Mouse (Mus musculus): Measurements from ENCODE around the gene Atg7. TPM values are rescaled to one million over a fixed set of nuclear protein-coding genes. Genes with fewer than 3 reads are reported as not detected.

Gene Atg7
- polyA plus RNA-seq, 1 experiment from 2014 or later = 19.0 TPM

GRCm38 (mm10) chr6:114893427-114894209 lies 250.7 kb downstream of the Atg7 start:
- Histone ChIP-seq H3K27ac (no peak overlapping the region), H3K27me3 (no peaks in the 10 kb centered on the region)

GRCm38 (mm10) chr6:114894548-114895106 lies 251.7 kb downstream of the Atg7 start:
- Histone ChIP-seq H3K4me1 (peaks cover 58% of the 10 kb centered on the region), H3K27me3 (no peaks in the 10 kb centered on the region), H3K4me2 (replicated peaks) (no peak overlapping the region), H3K36me3 (peaks cover 3% of the 10 kb centered on the region; the same call in 1 of the 2 replicates), H3K27ac (no peak overlapping the region), H3K9ac (no peak overlapping the region), H3K9me3 (replicated peaks) (no peaks in the 10 kb centered on the region), H3K4me3 (no peak overlapping the region)
- ATAC-seq (ENCODE audit: low FRiP score) = no peak
- 62% methylated on average over 4 of the region's 4 CpGs for WGBS

More at GRCm38 (mm10) chr6:114893427-114894209, 250.7 kb downstream of the Atg7 start:
- WGBS = 80% methylated on average over 20 of the region's 20 CpGs
- Histone ChIP-seq H3K4me1 (peaks cover 58% of the 10 kb centered on the region), H3K4me3 (no peak overlapping the region), H3K9me3 (replicated peaks) (no peaks in the 10 kb centered on the region), H3K9ac (no peak overlapping the region), H3K4me2 (replicated peaks) (no peak overlapping the region), H3K36me3 (peaks cover 3% of the 10 kb centered on the region; the same call in 1 of the 2 replicates)
- no peak for ATAC-seq (ENCODE audit: low FRiP score)

- no peak overlapping the region for H3K9ac ChIP-seq
- H3K9me3 ChIP-seq (replicated peaks) = no peaks in the 10 kb centered on the region
- no peak overlapping the region for H3K4me3 ChIP-seq
- H3K4me2 ChIP-seq (replicated peaks) = no peak overlapping the region
- H3K27me3 ChIP-seq = no peaks in the 10 kb centered on the region
- ATAC-seq (ENCODE audit: low FRiP score) = no peak
- peaks cover 61% of the 10 kb centered on the region for H3K4me1 ChIP-seq
- WGBS = 94% methylated on average over 7 of the region's 7 CpGs
- no peak overlapping the region for H3K27ac ChIP-seq
- H3K36me3 ChIP-seq = peaks cover 3% of the 10 kb centered on the region; the same call in 1 of the 2 replicates
Measured at GRCm38 (mm10) chr6:114895191-114895590, 252.3 kb downstream of the Atg7 start.

GRCm38 (mm10) chr6:114896281-114896680 lies 253.4 kb downstream of the Atg7 start:
- peaks cover 3% of the 10 kb centered on the region; the same call in 1 of the 2 replicates for H3K36me3 ChIP-seq
- H3K4me1 ChIP-seq = peaks cover 59% of the 10 kb centered on the region
- no peaks in the 10 kb centered on the region for H3K27me3 ChIP-seq
- H3K27ac ChIP-seq = no peak overlapping the region
- ATAC-seq (ENCODE audit: low FRiP score) = no peak
- no peaks in the 10 kb centered on the region for H3K9me3 ChIP-seq (replicated peaks)
- no peak overlapping the region for H3K9ac ChIP-seq
- WGBS = 86% methylated on average over 2 of the region's 2 CpGs
- H3K4me2 ChIP-seq (replicated peaks) = no peak overlapping the region
- no peak overlapping the region for H3K4me3 ChIP-seq

DNA sequence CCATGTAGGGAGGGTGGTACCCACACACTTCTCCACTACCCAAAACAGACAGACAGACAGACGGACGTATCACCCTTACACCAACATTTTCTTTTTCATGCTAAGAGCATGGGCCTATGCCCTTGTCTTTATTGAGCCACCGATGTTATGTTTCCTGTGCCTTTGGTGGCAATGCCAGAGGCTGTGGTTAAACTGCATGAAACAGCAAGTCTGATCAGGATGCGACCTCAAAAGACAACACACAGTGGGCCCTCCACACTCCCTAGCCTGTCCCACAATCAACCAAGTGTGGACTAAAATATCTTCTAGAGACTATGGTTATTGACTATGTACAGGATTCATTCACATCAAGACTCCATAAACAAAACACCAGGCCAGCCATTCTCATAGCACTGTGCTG lies 256.1 kb downstream of the Atg7 start:
- Histone ChIP-seq H3K4me2 (replicated peaks) (no peak overlapping the region), H3K27me3 (no peaks in the 10 kb centered on the region), H3K27ac (peak overlapping the region; percentile 75), H3K4me1 (peaks cover 59% of the 10 kb centered on the region), H3K9ac (no peak overlapping the region), H3K9me3 (replicated peaks) (no peaks in the 10 kb centered on the region), H3K4me3 (no peak overlapping the region), H3K36me3 (peaks cover 3% of the 10 kb centered on the region; the same call in 1 of the 2 replicates)
- WGBS = 95% methylated on average over 4 of the region's 4 CpGs
- no peak for ATAC-seq (ENCODE audit: low FRiP score)

DNA sequence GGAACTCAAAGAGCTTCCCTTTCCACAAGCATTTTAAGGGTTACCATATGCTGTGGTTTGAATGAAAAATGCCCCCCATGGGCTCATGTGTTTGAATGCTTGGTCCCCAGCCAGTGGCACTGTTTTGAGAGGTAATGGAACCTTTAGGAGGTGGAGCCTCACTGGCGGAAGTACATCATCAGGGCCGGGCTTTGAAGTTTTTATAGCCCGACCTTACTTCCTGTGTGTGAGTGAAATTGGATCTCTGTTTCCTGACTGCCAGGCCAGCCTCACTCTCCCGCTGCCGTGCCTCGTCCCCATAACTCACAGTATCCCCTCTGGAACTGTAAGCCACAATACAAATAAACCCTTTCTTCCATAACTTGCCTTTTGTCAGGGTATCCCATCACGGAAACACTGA lies 256.8 kb downstream of the Atg7 start:
- peak overlapping the region; percentile 34 for H3K4me2 ChIP-seq (replicated peaks)
- H3K4me1 ChIP-seq = peaks cover 57% of the 10 kb centered on the region
- no peaks in the 10 kb centered on the region for H3K9me3 ChIP-seq (replicated peaks)
- no peaks in the 10 kb centered on the region for H3K27me3 ChIP-seq
- ATAC-seq (ENCODE audit: low FRiP score) = no peak
- no peak overlapping the region for H3K4me3 ChIP-seq
- no peak overlapping the region for H3K9ac ChIP-seq
- peaks cover 3% of the 10 kb centered on the region; the same call in 1 of the 2 replicates for H3K36me3 ChIP-seq
- peak overlapping the region; percentile 75; the same call in 1 of the 2 replicates for H3K27ac ChIP-seq
- WGBS = 46% methylated on average over 7 of the region's 7 CpGs

- Histone ChIP-seq H3K9ac (no peak overlapping the region), H3K4me2 (replicated peaks) (peak overlapping the region; percentile 34), H3K27ac (peak overlapping the region; percentile 75; the same call in 1 of the 2 replicates), H3K27me3 (no peaks in the 10 kb centered on the region), H3K36me3 (peaks cover 3% of the 10 kb centered on the region; the same call in 1 of the 2 replicates), H3K9me3 (replicated peaks) (no peaks in the 10 kb centered on the region), H3K4me1 (peaks cover 58% of the 10 kb centered on the region), H3K4me3 (no peak overlapping the region)
- 49% methylated on average over 10 of the region's 10 CpGs for whole genome bisulfite sequencing
- no peak for ATAC-seq (ENCODE audit: low FRiP score)
Measured at GRCm38 (mm10) chr6:114900194-114900593, 257.3 kb downstream of the Atg7 start.

DNA sequence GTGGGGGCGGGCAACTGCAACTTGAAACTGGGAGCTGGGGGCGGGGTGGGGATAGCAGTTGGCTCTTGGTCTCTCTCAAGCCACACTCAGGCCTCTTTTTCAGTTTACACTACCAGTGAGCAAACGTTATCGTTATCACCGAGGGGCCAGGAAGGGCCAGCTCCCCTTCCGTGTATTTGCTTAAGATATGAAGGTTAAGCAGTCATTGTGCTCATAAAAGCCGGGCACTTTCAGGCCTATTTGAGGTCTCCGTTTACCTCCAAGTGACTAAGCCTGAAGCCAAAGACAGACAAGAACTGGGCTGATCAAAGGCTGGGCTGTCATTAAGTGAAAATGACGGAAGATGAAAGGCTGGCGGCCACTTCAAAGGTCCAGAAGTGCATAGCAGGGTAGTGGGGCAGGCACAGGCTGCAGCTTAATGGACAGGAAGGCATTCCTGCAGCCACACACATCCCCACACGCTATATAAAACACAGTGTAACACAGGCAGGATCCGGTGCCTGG lies 258.5 kb downstream of the Atg7 start:
- no peak overlapping the region for H3K4me3 ChIP-seq
- H3K36me3 ChIP-seq = 0 out of 2 replicates have a peak, but pooled peaks cover 3% of the 10 kb centered on the region
- H3K27me3 ChIP-seq = no peaks in the 10 kb centered on the region
- WGBS = 6% methylated on average over 12 of the region's 12 CpGs
- peak overlapping the region; percentile 30 for H3K4me2 ChIP-seq (replicated peaks)
- peaks cover 69% of the 10 kb centered on the region for H3K4me1 ChIP-seq
- no peak for ATAC-seq (ENCODE audit: low FRiP score)
- H3K9me3 ChIP-seq (replicated peaks) = no peaks in the 10 kb centered on the region
- no peak overlapping the region for H3K9ac ChIP-seq
- H3K27ac ChIP-seq = peak overlapping the region; percentile 67

GRCm38 (mm10) chr6:114901921-114902320 lies 259.0 kb downstream of the Atg7 start:
- WGBS = 20% methylated on average over 4 of the region's 4 CpGs
- H3K36me3 ChIP-seq = 0 out of 2 replicates have a peak, but pooled peaks cover under 1% of the 10 kb centered on the region
- peak overlapping the region; percentile 3; the same call in 1 of the 2 replicates for H3K9ac ChIP-seq
- peak overlapping the region; percentile 67; the same call in 1 of the 2 replicates for H3K27ac ChIP-seq
- H3K4me1 ChIP-seq = peaks cover 73% of the 10 kb centered on the region
- H3K4me3 ChIP-seq = no peak overlapping the region
- H3K9me3 ChIP-seq (replicated peaks) = no peaks in the 10 kb centered on the region
- ATAC-seq (ENCODE audit: low FRiP score) = no peak
- H3K27me3 ChIP-seq = no peaks in the 10 kb centered on the region
- H3K4me2 ChIP-seq (replicated peaks) = peak overlapping the region; percentile 30; the same call in 1 of the 2 replicates

DNA sequence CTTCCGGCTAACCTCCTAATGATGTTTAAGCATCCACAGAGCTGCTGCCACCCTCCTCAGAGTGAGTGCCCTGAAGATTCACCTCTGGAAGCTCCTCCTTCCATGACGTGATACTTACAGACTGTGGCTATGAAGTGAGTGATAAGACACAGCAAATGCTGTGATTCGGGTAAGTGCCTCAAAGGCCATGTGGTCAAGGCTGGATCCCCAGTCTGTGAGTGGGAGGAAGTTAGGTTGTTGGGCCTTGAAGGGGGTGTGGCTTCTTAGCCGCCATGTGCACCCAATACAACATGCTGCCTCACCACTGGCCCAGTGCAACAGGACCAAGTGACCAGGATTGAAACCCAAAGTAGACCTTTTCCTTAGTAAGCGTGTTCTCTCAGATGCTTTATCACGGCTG lies 261.3 kb downstream of the Atg7 start:
- H3K4me3 ChIP-seq = no peak overlapping the region
- ATAC-seq (ENCODE audit: low FRiP score) = no peak
- H3K27me3 ChIP-seq = no peaks in the 10 kb centered on the region
- H3K36me3 ChIP-seq = no peaks in the 10 kb centered on the region
- H3K27ac ChIP-seq = no peak overlapping the region
- peaks cover 76% of the 10 kb centered on the region for H3K4me1 ChIP-seq
- WGBS = 82% methylated on average over 6 of the region's 6 CpGs
- H3K9ac ChIP-seq = no peak overlapping the region
- H3K9me3 ChIP-seq (replicated peaks) = no peaks in the 10 kb centered on the region
- H3K4me2 ChIP-seq (replicated peaks) = no peak overlapping the region

DNA sequence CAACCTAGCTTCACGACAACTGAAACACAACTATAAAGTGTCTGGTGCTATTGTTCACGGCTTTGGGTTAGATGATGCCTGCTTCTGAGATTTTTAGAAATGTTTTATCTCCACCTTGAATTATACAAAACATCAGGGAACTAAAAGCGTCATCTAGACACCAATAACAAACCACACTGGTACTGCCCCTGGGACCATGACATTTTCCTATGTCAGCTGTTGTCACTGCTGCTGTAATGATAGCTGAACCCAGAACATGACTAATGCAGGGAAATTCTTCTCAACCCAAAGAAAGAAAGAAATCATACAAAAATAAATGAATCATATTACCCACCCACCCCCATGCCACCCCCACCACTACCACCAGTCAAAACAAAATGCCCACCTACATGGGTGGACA lies 261.9 kb downstream of the Atg7 start:
- no peaks in the 10 kb centered on the region for H3K27me3 ChIP-seq
- WGBS = 92% methylated on average over 3 of the region's 3 CpGs
- H3K36me3 ChIP-seq = peaks cover 2% of the 10 kb centered on the region; the same call in 1 of the 2 replicates
- peaks cover 70% of the 10 kb centered on the region for H3K4me1 ChIP-seq
- no peak overlapping the region for H3K27ac ChIP-seq
- H3K9ac ChIP-seq = no peak overlapping the region
- H3K4me3 ChIP-seq = no peak overlapping the region
- no peak overlapping the region for H3K4me2 ChIP-seq (replicated peaks)
- no peaks in the 10 kb centered on the region for H3K9me3 ChIP-seq (replicated peaks)
- ATAC-seq (ENCODE audit: low FRiP score) = no peak

- Histone ChIP-seq H3K4me2 (replicated peaks) (no peak overlapping the region), H3K9ac (no peak overlapping the region), H3K9me3 (replicated peaks) (no peaks in the 10 kb centered on the region), H3K27ac (no peak overlapping the region), H3K4me1 (peaks cover 65% of the 10 kb centered on the region), H3K36me3 (peaks cover 5% of the 10 kb centered on the region; the same call in 1 of the 2 replicates), H3K27me3 (no peaks in the 10 kb centered on the region), H3K4me3 (no peak overlapping the region)
- ATAC-seq (ENCODE audit: low FRiP score) = no peak
- 81% methylated on average over 8 of the region's 8 CpGs for WGBS
Measured at GRCm38 (mm10) chr6:114905253-114906028, 262.5 kb downstream of the Atg7 start.

Data from hindbrain, embryonic 12.5 days (tissue).